Mouse (Mus musculus): ENCODE results near the gene Kdm2b.

DNA sequence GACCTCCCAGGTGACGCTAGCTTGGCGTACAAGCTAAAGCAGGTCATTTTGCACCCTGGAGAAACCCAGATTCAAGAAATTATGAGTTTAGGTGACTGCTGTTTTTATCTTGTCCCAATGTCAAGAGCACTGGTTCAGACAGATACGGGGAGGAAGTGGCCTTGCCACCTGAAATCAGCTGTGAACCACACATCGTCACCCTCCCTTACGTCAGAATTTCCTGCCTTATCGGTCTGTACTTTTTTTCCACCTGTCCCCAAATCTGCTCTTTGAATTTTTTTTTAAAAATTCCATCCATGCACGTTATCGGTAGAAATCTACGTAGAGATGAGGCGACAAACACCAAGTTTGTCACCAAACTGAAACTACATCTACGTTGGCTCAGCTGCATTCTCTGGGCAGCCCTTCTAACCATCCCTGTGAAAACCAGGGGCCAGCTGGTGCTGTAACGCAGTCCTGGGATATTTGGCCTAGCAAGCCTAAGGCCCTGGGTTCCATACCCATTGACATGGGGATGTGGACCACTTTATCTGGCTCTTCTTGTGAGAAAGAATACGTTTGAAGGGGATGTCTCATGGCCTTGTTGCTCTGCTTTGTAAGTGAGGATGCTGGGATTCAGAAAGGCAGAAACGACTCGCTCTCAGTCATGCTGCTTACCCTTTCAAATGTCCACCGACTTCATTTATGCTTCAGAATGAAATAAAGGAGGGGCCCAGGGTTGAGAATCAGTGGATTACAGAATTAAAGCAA is 963 bp upstream of the Kdm2b start:
- TF ChIP-seq POLR2A (IDR thresholded peaks at IDR 0.05; ENCODE audit: low read depth, low read length) (no peak), CTCF (conservative IDR thresholded peaks at IDR 0.05; ENCODE audit: insufficient read depth, insufficient read length, low read depth, low read length) (no peak)
